Mouse (Mus musculus) heart, postnatal 10 days (tissue): Measurements from ENCODE around the gene Nt5dc1. TPM values are rescaled to one million over a fixed set of nuclear protein-coding genes. Genes with fewer than 3 reads are reported as not detected.
A peak's percentile ranks its signal among the peaks of the same experiment; 100 is the strongest.
"Not testable (repeated sequence)": the region's sequence is repeated elsewhere in the genome, so short reads cannot be mapped to it uniquely, and the experiment has no call there.

Source experiments
- DNase-seq, 2 experiments: peaks; one replicate each; pipeline ENCODE4 v3.0.0; 2021
- intact Hi-C: fragments of 180-260 bp; cut with DNase I; formaldehyde crosslinking; loops from one replicate; pipeline ENCODE4 v1.15.1; 2025
- total RNA-seq, 2 experiments: library from RNA; stranded (reverse); gene quantifications; 2 replicates each; pipeline ENCODE4 v1.2.3; 2021

The Nt5dc1 gene
- 10 to 100 TPM; 11.1 to 11.4 TPM for total RNA-seq

DNA sequence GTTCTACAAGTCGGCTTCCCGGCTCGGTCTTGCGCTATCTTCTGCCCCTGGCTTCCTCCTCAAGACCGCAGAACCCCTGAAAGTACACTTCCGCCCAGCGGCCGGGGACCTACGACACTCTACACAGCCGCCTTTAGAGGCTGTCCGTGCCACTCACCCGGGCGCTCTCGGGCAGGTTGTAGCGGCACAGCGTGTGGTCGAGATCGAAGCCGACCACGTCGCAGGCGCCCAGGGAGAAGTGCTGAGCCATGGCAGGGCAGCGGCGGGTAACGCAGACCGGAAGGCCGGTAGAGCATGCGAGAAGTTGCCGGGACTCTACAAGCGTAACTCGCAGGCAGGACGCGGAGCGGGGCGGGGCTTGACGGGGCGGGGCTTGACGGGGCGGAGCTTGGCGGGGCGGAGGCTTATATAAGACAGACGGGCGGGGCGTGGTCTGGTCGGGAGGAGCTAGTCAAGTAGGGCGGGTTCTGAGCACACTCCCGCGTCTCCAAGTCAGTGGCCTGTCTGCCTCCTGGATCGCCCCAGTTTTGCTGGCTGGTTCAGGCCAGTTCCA, at the start of gene Nt5dc1:
TSS of gene Nt5dc1 (minus strand) at position 349 of the 553 bp plus-strand sequence.
- intact Hi-C loops = loop anchor here (10.0 kb wide), 1 partner anchor 403 kb away; the partner anchor contains the start of gene Rwdd1

DNA sequence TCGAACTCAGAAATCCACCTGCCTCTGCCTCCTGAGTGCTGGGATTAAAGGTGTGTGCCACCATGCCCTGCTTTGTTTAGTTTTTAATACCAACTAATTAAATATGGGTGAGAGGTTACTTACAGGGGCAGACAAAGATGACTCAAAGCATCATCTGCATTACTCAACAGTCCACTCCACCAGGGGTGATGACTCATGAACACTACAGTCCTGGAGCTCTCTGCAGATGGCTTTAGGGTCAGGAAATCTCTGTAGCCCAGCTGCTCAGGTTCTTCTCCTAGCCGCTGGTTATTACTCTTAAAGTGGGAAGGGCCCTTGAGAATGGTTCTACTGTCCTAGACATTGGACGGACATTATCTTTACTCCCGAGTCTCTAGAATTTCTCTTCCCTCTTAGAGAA, 46.0 kb upstream of the Nt5dc1 start:
- intact Hi-C loops = no loop called here
- no peak for DNase-seq

More for the DNA sequence above, at the start of gene Nt5dc1:
- DNase-seq = peak; percentile 96 to 97

- intact Hi-C loops = no loop called here
- peak in 1 of 2 experiments; percentile 30 for DNase-seq
Observed at GRCm38 (mm10) chr10:34461451-34461850, 43.1 kb upstream of the Nt5dc1 start.

DNA sequence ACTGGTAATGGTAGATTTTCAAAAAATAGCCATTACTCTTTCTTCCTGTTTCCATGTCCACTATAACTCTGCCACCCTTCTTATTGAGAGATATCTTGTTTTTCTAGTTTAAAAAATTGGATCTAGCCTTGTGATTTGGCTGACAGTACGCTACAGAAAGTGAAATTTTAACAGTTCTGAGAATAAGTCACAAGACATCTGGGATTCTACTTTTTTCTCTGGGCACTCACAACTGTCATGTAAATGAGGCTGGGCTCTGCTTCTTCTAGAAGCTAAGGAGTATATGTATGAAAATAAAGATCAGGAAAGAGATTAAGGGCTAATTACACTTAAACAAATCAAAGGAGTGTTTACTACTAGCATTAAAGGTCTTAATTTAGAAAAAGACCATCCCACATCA, 31.1 kb upstream of the Nt5dc1 start:
- DNase-seq = no peak
- intact Hi-C loops = no loop called here

DNA sequence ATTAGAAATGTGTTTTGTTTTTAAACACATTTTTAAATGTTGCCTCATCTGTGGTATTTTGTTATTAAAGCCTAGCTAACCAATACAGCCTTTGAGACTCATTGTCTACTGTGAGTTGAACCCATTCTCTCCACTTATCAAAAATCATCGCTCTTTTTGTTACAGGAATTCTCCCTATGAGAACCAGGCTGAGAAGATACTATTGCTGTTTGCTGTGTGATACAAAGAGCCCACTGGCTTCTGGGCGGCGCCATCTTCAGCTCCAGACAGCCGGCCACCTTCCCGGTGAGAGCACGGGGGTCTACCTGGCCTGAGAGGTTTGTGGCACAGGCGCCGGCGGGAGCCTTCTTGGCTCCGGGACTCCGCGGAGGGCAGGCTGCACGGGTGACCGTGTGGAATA, 15.8 kb upstream of the Nt5dc1 start:
- intact Hi-C loops, DNase-seq: not testable (repeated sequence)

DNA sequence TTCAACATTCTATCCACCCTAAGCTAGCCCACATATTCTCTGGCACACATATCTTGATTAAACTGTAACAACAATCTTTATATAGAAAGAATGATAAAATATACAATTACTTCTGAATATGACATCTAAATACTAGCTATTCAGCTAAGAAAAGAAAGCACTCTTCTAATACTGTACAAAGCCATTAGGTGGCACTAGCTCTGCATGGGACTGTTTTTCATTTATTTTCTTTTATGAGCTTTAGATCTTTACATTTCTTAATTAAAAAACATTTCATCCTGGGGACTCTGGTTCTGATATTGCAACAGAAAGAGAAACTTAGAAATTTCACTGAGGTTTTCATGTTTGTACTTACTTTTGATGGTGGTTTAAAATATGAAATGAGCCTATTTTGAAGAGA, 13.4 kb upstream of the Nt5dc1 start:
- peak in 1 of 2 experiments; percentile 14 for DNase-seq
- intact Hi-C loops = no loop called here

DNA sequence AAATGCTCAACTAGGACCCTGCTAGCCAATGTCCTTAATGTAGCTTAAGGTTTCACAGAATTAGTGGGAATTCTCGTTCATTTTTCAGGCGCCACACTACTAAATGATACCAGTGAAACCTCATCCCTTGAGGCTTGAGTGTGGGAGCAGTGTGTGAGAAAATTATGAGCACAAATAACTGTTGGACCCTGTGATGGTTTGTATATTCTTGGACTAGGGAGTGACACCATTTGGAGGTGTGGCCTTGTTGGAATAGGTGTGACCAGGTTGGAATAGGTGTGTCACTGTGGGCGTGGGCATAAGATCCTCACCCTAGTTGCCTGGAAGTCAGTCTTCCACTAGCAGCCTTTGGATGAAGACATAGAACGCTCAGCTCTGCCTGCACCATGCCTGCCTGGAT, 442 bp upstream of the Nt5dc1 start:
- intact Hi-C loops = loop anchor here (10.0 kb wide), 1 partner anchor 404 kb away; the partner anchor contains the start of gene Rwdd1
- not testable (repeated sequence) for DNase-seq

DNA sequence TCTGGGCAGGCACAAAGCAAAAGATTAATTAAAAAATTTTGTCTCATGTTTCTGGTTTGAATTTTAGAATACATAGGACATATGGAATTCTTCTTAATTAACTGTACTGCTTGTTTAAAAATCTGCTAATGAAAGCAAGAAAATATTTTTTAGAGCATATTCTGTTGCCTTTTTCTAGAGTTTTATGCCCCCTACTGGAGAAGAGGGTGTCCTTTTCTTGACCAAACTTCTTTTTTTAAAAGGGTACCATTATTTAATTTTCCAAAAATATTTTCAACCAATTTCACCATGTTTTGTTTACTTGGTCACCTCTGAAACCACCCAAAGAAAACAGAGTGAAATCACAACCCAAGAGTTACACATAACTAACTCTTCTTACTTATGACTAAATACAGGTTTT, 19.1 kb downstream of the Nt5dc1 start:
- intact Hi-C loops = no loop called here

GRCm38 (mm10) chr10:34396959-34397358, 21.4 kb downstream of the Nt5dc1 start:
- intact Hi-C loops = no loop called here

More for the DNA sequence above, 19.1 kb downstream of the Nt5dc1 start:
- no peak for DNase-seq

DNA sequence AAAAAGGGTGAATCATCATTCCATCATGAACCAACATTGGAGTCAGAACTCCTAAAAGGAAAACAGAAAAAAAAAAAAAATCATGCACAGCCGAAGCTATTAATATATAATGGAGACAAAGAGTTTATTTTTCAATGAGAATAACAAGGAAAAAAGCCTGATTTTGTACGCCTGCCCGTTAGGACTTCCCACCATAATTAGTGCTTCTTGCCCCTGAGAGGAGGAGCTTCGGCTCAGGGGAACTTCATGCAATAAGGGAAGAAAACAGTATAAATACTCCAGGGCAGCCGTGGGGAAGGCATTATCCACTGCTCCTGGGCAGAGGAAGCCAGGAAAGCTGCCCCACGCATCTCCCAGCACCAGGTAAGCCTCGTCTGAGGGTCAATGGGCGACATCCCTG, 28.7 kb downstream of the Nt5dc1 start, which contains the start of gene Col10a1:
TSS of gene Col10a1 (plus strand) at position 301 of the 400 bp plus-strand sequence.
- intact Hi-C loops = no loop called here
- DNase-seq = no peak

More at GRCm38 (mm10) chr10:34396959-34397358, 21.4 kb downstream of the Nt5dc1 start:
- no peak for DNase-seq

DNA sequence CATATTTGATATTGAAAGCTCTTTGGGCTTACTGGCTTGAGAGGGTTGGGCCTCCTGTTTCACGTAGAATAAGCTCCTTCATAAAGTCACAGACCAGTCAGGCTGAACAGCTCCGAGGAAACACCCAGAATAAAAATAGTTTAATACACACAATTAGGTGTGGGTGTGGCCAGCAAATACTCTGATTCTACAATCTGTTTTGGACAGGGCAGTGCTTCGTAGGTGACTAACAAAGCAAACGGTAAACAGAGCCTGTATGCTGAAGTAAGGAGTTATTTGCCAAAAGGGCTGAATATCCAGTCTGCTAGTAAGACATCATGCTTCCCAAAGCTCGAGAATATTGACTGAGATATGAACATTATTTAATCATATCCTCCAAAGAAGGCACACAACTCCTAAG, 32.7 kb downstream of the Nt5dc1 start:
- no peak for DNase-seq
- intact Hi-C loops = no loop called here

- no peak for DNase-seq
- intact Hi-C loops = no loop called here
Observed at GRCm38 (mm10) chr10:34373332-34373731, 45.0 kb downstream of the Nt5dc1 start.

DNA sequence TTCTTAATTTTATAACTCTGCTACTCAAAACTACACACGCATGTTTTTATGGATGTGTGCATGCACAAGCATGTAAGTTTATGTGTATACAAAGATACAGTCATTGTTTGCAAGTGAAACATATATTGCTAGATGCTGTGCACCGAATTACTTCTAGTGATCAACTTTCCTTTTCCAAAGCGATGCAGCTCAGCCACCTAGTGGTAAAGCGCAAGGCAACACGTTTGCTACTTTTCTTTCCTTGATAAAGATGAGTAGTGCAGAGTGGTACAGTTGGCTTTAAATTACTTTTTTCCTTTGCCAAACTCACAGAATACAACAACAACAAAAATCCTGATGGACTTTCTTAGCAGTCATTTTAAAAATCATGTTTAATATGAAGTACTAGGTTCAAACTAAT, 50.2 kb downstream of the Nt5dc1 start:
- DNase-seq = peak in 1 of 2 experiments; percentile 7
- intact Hi-C loops = no loop called here

DNA sequence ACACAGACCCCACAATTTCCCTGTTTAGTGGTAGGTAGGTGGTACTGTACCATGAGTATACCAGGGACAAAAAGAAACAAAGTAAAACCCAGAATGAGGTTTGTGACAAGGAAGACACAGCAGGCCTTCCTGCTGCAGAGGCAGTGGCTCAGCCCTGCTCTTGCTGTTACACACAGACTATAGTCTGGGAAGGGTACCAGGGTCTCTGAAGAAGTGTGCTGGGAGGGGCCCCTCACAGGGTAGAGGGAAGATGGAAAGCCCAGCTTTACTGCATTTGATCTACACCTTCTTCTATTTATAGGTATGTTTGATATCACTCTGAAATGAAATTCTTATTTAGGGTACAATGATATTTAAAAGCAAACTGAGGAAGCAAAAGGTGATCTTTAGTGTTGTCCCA, 54.6 kb downstream of the Nt5dc1 start:
- peak; percentile 42 to 45 for DNase-seq
- intact Hi-C loops = no loop called here

DNA sequence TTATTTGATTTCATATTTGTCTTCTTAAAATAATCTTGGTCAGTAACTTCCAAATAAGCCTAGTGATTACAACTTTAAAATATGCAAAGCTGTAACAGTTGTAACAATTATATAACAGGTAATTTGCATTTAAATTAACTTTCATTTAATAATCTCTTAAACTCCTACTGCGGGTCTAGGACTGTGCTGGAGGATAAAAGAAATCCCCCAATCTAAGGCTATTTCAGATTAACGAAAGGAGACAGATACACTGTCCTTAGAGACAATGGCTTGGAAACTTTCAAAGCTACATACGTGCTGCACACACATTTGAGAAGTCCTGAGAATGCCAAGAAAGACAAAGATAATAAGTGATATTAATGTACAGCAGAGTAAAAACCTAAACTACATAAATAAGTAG, 60.1 kb downstream of the Nt5dc1 start:
- intact Hi-C loops = no loop called here
- no peak for DNase-seq

- intact Hi-C loops = no loop called here
- DNase-seq = no peak
Observed at GRCm38 (mm10) chr10:34352166-34352565, 66.2 kb downstream of the Nt5dc1 start.

DNA sequence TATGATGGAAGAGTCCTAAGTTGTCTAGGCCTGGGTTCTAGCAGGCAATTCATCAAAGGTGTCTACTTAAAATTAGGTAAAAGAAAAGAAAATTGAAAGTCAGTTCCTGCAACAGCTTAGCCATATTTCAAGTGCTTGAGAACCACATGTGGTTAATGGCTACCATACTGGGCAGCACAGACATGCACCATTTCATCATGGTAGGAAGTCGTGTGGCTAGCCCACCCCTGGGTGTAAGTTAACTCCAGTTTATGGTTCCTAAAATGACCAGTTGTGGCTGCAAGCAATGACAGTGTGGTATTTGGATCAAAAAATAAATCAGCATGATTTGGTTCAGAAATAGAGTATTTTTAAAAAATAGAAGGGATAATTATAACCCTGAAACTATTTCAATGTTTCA, 76.5 kb downstream of the Nt5dc1 start:
- DNase-seq = no peak
- intact Hi-C loops = no loop called here

GRCm38 (mm10) chr10:34341014-34341413, 77.3 kb downstream of the Nt5dc1 start:
- no peak for DNase-seq
- intact Hi-C loops = no loop called here

DNA sequence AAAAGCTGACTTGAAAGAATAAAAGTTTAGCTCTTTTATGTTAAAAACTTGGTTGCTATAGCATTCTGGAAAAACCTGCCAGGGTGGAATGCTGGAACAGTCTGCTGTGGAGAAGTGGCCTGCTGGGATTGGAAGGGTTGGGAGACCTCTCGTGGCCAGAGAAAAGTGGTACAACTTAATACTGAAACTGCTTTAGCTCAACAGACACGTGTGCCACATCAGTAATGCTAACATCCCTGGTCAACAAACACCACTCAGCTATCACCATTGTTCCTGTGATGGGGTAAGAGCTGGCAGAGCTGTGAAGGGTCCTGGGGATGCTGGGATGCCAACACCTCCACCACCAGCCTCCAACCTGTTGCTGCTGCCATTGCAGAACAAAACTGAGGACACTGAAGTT, 90.0 kb downstream of the Nt5dc1 start:
- intact Hi-C loops = loop anchor here (5.0 kb wide), 3 partner anchors 46 to 176 kb away; partner anchors contain the start of genes Dse and Tspyl1
- DNase-seq = peak; percentile 63 to 71

DNA sequence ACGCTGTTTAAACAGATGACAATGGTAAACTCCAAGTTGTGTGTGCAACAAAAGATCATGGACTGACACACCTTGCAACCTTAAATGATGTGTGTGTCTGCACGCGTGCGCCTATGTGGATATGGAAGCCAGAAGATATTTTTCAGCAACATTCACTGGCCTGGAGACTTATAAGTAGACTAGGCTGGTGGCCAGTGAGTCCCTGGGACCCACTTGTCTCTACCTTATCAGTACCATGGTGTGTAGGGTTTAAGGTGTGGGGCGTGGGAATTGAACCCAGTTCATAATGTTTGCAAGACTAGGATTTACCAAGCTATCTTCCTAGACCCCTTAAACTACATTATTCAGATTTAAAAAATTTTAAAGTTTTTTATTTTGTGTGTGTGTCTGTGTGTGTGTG, 91.2 kb downstream of the Nt5dc1 start:
- intact Hi-C loops = loop anchor here (2.0 to 5.0 kb wide), 5 partner anchors 45 to 290 kb away; partner anchors contain the start of genes Calhm5, Dse, Trappc3l and Tspyl1
- DNase-seq = no peak

DNA sequence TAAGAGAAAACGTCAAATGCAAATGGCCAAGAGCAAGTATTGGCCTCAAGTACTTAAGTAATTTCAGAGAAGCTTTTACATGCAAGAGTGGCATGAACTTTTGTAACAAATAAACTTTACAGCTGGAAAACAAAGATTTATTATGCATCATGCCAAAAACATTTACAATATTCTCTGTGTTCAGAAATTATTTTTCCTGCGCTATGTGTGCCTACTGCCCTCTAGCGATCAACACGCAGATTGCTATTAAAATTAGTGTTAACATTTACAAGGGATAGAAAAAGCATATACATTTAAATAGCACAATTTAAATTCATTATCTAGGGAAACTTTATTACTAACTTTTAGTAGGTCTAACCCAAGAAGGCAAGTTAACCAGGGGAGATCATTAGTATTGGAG, 91.7 kb downstream of the Nt5dc1 start:
- intact Hi-C loops = loop anchor here (2.0 to 5.0 kb wide), 5 partner anchors 44 to 290 kb away; partner anchors contain the start of genes Calhm5, Dse, Trappc3l and Tspyl1
- DNase-seq = peak in 1 of 2 experiments; percentile 28

- intact Hi-C loops = no loop called here
- peak; percentile 30 to 32 for DNase-seq
Observed at GRCm38 (mm10) chr10:34320809-34321208, 97.5 kb downstream of the Nt5dc1 start.
